Mouse (Mus musculus) kidney, adult 8-10 months (tissue): ENCODE results near the gene Rhot1.
"Not testable (repeated sequence)": the region's sequence is repeated elsewhere in the genome, so short reads cannot be mapped to it uniquely, and the experiment has no call there.

Source experiments
- DNase-seq, 2 experiments: peaks; one replicate each; pipeline ENCODE4 v3.0.0; 2022

Rhot1 gene

DNA sequence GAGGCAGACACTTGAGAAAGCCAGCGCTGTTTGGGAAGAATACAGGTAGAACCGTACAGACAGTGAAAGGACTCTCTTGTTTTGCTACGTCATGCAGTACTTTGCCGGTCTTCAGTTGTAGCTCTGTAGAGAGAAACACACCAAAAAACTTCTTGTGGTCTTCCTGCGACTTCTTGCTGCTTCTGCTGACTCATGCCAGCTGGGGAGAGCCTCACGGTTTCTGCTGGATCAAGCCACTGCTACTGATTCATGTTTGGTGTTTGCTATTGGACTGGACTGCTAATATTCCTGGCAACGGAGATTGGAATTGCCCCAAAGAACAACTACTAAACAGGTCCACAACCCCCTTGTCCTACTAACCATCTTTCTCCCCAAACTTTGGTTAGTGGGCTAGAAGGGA lies 12.5 kb upstream of the Rhot1 start:
- DNase-seq: no peak

DNA sequence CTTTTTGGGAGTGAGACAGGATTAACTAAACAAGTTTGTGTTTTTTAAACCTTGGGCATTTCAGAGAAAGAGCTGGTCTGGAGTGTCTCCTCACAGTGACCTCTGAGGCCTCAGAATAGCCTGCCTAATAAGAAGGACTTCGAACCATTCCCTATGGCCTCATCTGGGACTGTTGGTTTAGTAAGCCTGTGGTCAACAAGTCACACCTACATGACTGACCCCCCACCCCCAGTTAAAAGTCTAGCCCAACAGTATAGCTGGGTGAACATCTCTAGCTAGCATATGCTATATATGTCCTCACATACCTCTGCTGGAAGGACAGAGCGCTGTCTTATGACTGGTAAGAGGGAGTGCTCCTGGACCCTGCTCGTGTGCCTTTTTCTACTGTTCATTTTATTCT lies 9.5 kb upstream of the Rhot1 start:
- no peak for DNase-seq

DNA sequence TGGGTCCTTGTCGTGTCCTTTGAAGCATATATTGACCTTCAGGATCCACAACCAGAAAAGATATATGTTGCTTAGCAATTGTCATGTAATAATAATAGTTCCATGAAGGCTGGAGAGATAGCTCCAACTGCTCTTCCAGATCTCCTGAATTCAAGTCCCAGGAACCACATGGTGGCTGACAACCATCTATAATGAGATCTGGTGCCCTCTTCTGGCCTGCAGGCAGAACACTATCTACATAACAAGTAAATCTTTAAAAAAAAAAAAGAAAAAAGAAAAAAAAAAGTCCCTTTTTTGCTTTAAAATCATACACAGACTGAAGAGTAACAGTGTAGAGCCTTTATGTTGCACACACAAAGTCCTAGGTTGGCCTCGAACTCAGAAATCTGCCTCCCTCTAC lies 9.0 kb upstream of the Rhot1 start:
- DNase-seq: no peak

DNA sequence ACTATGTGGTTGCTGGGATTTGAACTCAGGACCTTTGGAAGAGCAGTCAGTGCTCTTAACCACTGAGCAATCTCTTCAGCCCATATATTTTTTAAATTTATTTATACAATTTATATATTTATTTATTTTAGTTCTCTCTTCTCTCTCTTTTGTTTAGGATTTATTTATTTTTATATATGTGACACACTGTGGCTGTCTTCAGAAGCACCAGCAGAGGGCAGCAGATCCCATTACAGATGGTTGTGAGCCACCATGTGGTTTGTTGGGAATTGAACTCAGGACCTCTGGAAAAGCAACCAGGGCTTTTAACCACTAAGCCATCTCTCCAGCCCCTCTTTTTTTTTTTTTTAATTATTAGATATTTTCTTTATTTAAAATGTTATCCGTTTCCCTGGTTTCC lies 8.5 kb upstream of the Rhot1 start:
- DNase-seq: no peak

DNA sequence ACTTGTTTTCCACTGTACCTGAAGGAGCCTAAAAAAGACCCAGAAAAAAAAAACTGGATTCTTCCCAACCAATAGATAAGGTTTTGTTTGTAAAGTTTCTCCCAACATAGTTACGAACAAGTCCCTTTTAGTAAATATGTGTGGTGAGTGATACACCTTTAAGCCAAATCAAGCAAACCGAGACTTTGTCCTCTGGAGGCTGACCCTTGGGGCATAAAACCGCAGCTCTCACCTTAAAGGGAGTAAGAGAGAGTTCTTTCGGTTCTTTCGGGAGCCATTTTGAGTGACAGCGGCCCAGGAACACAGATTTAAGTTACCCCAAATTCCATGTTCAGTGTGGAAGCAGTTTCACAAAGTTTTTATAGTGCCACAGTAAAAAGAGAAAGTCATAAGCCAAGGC lies 6.5 kb upstream of the Rhot1 start:
- peak in 1 of 2 experiments; percentile 34 for DNase-seq

DNA sequence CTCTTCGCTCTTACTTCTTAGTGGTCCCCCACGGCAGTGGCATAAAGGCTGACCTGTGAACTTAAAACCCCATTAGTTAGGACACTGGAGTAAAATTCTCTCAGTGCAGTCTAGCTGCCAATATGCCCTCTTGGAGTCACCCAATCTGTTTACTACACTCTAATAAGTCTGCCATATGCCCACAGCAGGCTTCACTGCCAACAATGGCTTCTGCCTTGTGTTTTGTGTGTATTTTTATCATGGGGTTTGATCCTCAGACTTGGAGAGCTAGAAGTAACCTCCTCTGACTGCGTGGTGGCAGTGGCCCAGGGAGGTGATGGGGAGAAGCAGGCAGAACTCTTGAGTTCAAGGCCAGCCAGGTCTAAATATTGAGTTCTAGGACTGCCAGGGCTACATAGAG lies 4.8 kb upstream of the Rhot1 start:
- DNase-seq: no peak

DNA sequence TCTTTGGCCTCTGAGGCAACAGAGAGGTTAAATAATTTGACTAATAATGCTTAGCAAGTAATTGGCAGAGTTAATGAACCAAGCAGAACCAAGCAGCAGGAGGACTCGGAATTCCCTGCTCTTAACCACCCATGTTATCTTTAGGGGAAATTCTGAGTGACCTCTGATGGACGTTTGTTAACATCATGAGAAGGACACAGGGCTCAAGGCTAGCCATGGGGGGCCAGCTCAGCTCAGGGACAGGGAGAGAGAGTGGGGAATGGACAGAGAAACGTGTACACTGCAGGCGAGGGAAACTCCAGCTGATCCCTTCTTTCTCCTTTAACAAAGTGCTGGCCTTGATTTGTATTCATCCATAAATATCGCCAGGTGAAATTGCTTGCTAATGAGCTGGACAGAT lies 3.9 kb upstream of the Rhot1 start:
- DNase-seq: no peak

DNA sequence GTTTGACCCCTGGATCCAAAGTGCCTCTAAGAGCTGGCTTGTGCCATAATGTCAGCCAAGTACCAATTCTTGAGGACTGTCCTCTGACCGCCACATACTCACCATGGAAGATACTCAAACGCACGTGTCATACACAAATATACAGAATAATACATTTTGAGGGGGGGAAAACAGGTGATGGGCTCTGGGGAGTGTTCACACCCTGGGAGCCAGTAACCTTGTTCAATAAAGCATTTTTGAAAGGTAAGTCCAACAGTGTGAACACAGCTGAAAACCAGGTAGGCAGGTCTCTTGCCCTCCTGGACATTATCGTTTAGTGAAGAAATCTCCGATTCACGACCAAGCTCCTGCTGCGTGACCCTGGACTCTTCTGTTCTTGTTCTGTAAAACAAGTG lies 357 bp upstream of the Rhot1 start:
- DNase-seq: no peak

DNA sequence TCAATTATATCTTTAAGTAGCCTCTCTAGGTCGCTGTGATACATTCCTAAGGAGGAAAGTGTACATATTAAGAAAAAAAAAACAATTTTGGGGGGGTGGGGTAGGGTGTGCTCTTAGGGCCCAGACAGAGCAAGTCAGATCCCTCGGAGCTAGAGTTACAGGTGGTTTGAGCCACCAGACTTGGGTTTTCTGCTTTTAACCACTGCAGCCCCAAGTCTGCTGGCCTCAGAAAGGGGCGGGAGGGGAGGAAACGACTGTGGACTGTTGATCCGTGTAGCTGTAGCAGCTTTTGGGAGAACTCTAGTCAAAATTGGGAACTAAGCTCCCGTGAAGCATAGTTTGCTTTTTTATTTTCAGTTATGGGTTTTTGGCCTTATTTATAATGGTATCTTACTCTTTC lies 1.5 kb downstream of the Rhot1 start:
- no peak for DNase-seq

DNA sequence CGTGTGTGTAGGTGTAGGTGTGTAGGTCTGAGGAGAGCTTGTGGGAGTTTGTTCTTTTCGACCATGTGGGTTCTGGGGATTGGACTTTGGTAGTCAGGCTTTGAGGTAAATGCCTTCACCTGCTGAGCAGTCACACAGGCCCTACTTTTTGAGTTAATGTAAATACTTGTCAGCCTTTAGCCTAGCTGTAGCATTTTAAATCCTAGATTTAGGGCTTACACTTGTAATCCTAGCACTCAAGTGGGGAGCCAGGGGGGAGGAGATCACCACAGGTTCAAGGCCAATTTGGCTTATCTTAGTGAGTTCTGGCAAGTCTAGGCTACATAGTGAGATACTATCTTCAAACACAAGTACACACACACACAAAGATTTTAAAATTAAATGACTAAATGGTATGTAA lies 3.5 kb downstream of the Rhot1 start:
- DNase-seq: no peak

DNA sequence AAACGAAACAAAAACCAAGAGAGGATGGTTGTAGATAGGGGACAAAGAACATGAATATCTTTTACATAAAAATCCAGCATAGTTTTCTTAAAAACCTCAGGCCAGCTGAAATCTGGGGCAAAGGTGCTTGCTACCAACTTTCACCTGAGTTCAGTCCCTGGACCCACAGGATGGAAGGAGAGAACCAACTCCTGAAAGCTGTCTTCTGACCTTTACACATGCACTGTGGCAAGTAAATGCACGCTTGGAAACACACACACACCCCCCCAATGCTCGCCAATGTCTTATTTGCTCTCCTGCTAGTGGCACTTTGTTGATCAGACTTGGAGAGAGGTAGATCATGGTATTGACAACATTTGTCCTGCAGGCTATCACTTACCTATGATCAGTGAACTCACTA lies 6.5 kb downstream of the Rhot1 start:
- DNase-seq: peak; percentile 24 to 29

DNA sequence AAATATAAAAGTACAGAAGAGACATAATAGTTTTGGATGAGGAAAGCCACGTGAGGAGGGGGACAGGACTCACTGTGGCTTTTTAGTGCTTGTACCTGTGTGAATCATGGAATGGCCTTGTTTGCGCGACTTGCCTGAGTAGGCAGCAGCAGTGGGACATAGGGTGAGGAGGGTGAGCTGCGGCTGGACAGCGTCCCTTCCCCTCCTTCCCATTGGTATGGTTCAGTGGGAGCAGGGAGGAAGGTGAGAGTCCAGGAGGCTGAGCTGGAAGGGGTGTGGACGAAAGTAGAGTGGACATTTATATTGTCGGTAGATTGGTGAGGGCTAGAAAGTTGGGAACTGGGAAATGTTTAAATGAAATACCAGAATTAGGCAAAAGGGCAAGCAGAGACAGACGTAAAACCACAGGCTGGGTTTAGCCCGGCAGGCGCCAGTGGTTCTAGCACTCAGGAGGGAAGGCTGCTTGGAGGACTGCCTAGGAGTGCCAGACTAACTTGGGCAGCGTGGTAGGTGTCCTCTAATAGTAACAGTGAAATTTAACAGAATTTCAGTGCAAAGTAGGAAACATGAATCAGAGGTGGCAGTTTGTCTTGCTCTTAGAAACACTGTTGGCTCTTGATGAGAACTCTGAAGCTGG lies 10.0 kb downstream of the Rhot1 start:
- no peak for DNase-seq

DNA sequence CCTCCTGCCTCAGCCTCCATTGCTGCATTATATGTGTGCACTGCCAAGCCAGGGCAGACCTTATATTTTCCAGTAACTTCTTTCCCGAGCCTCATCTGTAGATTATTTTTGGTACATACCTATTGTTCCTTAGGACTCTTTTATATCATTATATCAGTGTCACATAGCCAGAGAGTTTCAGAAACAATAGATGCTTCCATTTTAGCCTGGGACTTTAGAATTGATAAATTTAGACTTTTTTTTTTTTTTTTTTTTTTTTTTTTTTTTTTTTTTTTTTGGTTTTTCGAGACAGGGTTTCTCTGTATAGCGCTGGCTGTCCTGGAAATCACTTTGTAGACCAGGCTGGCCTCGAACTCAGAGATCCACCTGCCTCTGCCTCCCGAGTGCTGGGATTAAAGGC lies 21.2 kb downstream of the Rhot1 start:
- DNase-seq: not testable (repeated sequence)

DNA sequence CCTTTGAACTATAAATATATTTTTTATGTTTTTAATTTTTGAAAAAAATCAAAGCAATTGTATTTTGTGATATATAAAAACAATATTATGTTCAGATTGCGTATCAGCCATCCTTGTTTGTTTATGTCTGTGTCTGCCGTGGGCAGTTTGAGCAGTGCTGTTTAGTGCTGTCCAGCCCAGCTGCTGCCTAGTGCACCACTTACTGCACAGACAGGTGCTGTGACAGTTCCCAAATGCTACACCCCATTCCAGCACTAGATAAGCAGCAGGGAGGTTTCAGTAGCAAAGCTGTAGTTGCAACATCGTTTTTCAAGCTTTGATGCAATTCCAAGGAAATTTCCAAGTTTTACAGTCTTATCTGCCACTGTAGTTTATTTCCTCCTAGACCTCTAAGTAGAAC lies 28.5 kb downstream of the Rhot1 start:
- no peak for DNase-seq

DNA sequence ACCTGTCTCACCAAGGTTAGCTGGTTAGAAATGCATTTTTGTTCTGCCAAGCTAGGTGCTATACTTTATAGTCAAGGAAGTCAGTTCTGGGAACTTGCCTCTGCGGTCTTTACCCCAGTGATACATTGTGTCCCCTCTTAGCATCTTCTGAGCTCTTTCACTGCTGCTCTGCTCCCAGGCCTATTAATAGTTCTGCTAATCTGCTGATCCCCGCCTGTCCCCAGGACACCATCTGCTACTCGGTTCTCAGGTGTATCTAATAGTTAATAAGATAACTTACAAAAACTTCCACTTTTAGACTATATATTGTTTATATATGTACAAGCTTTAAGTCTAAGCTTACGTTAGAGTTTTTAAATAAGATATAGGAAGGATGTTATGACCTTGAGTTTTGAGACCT lies 29.5 kb downstream of the Rhot1 start:
- DNase-seq: no peak

DNA sequence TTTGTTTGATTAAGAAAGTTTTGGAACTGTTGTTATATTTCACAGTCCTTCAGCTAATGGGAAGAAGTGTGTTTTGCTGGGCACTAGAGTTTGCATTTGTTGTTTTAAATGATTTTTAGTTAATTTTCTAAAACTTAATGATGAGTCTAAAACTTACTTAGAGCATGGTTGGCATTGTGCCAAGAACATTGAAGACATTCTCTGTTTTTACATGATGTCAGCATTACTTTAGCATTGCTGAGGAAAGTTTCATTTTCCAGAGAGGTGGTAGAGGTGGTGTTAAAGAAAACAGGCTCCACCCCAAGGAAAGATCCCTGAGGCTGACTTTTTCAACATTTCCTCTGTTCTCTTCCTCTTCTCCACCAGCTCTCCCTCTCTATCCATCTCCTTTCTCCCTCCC lies 38.2 kb downstream of the Rhot1 start:
- no peak for DNase-seq

DNA sequence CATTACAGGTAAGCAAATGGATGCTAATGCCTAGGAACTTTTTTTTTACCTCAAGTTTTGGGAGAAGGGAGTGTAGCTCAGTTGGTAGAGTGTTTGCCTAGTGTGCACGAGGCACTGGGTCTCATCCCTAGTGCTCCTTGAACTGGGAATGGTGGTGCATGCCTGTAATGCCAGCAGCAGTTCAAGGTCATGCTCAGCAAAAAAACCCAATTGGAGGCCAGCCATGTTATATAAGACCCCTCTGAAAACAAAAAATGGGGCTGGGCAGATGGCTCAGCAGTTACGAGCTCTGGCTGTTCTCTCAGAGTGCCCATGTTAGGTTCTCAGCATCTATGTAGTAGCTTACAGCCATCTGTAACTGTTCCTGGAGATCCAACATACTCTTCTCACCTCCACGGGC lies 39.7 kb downstream of the Rhot1 start:
- DNase-seq: no peak

DNA sequence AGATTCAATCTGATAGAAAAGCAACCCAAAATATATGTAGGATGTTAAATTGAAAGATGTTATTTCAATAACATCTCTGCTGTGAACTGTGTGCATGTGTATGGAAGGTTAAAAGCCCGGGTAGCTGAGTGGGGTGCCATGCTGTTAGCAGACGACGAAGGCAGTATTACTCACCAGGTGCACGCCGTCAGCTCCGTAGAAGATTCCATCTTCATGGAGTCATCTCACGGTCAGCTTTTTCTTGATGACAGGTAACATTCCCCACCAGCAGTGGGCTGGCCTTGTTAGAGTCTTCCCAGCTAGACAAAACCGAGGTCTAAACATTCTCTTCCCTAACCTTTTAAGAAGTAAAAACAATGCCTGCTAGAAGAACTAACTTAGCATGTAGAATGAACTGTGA lies 55.3 kb downstream of the Rhot1 start:
- no peak for DNase-seq

DNA sequence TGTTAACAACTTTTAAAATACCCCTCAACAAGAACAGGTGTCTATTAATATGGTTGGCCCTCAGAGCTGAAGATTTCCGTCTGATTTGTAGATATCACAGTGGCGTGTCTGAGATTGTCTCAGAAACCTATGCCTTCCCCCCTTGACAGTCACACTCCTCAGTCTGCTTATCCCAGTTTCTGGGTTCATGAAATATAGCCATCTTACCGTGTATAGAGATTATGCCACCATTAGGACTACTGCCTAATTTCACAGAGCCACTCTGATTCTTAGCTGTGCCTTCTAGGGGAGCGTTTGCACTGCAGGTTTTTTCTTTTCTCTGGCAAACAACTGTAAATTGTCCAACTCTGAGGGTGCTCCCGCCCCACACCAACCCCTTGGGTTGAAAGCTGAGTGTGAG lies 62.3 kb downstream of the Rhot1 start:
- DNase-seq: no peak

DNA sequence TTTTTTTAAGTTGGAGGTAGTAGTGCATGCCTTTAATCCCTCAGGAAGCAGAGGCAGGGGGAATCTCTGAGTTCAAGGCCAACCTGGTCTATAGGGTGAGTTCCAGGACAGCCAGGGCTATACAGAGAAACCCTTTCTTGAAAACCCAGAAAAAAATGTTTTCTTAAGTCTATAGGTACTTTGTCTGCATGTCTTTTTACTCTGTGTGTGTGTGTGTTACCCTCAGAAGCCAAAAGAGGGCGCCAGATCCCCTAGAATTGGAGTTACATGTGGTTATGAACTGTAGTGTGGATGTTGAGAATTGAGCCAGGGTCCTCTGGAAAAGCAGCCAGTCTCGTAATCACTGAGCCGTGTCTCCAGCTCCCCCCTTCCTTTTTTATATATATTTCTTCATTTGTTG lies 66.2 kb downstream of the Rhot1 start:
- DNase-seq: no peak

DNA sequence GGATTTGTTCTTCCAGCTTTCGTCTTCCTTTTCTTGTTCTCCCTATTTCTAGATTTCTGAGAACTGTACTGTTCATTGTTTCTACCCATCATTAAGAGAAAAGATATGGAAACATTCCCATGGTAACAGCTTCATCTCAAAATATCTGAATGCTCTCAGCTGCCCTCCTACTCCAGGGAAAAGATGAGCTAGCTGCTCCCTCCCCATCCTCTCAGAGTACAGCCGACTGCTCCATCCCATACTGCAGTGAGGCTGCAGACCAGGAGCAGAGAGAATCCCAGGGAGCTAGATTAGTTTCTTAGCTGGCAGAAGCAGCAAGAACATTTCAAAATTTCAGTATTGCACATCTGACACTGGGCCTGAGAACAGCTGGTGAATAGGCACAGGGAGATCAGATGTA lies 69.2 kb downstream of the Rhot1 start:
- no peak for DNase-seq

DNA sequence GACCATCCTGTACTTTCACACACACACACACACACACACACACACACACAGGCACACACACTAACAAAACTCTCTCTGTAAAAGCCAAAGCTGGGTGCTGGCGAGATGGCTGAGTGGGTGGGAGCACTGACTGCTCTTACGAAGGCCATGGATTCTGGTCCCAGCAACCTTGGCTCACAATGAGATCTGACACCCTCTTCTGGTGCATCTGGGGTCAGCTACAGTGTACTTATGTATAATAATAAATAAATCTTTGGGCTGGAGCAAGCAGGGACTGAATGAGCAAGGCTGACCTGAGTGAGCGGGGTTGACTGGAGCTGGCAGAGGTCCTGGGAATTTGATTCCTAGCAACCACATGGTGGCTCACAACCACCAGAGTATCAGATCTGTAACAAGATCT lies 75.0 kb downstream of the Rhot1 start:
- no peak for DNase-seq

DNA sequence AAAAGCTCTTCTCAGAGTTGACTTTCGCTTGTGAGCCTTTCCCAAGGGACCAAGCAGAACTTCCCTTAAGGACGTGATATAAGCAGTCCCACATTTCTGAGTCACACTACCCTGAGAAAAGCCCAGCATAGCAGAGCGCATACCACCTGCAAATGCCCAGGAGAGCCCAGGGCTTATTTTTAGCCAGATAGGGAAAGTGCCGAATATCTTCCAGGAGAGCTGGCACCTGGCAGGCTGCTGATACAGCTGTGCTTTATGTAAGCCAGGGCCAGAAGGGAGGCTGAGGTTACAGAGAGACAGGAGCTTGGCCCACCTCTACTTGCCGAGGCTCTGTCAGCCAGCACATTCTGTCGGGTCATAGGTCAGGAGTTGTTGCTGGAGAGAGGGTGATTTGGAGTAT lies 75.8 kb downstream of the Rhot1 start:
- no peak for DNase-seq

DNA sequence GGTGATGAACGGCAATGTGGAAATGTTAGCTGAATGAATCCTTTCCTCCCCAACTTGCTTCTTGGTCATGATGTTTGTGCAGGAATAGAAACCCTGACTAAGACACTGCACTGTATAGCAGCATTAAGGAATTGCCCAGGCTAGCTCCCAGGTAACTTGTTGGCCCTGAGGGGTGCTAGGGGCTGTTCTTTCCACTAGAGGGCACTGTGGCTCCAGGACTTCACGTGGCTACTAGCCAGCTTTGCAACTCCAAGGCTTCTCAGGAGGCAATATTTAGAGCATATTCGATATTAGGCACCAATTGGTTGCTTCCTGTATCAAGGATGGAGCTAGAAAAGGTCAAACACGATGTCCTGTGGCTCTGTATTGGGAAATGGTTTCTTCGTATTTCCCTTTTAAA lies 78.3 kb downstream of the Rhot1 start:
- DNase-seq: peak; percentile 37 to 76

DNA sequence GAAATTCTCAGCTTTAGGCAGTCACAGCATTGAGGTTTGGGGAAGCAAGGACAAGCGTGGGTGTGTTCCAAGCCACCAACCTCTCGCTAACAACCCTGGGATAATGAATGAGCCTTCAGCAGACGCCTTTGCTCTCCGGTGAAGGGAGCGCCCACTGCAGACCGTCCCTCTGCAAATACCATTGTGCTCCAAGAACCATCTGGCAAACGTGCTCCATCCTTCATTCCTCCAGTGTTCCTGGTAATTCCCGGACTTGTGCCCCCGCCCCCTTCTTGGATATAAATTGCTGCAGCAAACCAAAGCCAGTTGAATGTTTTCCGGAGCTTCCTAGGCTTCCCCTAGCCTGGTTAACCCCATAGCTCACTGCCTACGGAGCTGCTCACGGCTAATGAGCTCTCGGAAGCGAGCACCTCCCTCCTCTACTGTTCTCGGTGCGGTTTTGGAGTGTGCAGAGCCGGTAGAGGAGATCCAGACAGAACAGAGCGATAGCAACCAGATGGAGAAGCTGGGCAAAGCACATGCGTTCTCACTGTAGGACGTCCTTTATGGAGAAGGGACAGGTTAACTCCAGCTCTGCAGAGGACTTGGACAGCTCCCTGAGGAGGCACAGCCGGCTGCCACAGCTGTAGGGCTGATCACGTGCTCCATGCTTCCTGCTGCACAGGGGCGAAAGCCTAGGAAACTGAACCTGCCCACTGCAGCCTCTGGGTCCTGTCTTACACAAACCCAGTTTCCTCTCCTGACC lies 81.1 kb downstream of the Rhot1 start:
- peak; percentile 21 to 22 for DNase-seq
